Mouse (Mus musculus): Measurements from ENCODE around the gene Aox3.
A peak's percentile ranks its signal among the peaks of the same experiment; 100 is the strongest.

Aox3 gene

DNA sequence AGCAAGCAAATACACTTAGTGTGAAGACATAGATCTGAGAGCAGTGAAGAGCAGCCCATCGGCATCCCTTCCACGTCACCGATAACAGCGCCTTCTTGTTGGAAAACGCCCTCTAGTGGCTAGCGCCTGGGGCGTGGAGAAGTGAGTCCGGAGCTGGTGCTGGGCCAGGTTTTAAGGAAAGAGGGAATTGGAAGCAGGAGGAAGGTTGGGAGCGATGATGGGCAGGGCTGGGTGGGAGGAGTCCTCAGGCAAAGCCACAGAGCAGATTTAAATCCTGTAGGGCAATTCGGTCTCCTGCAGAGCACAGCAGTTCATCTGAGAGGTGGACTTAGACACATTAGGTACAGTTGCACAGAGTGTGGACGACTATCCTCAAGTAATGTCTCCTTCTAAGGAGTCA lies at the start of gene Aox3:
Gene Aox3 (plus strand): TSS at position 251 of the 400 bp plus-strand sequence.
- DNase-seq, result peak; percentile 88

DNA sequence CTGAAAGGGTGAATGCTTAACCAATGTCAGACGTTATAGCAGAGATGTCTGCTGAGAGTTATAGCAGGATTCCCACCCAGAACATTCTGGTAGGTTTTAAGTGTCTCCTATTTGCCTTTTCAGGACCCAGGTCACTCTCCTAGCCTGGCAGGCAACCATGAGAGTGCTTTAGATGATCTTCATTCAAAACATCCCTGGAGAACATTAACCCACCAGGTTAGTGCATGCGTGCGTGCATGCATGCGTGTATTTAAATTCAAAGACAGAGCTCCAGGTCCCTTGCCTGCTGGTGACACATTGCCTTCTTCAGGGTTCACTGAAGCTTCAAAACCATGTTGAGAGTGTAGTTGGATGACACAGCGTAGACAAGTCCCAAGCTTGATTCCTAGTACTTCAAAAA lies 47.8 kb upstream of the Aox3 start:
- no peak for DNase-seq

DNA sequence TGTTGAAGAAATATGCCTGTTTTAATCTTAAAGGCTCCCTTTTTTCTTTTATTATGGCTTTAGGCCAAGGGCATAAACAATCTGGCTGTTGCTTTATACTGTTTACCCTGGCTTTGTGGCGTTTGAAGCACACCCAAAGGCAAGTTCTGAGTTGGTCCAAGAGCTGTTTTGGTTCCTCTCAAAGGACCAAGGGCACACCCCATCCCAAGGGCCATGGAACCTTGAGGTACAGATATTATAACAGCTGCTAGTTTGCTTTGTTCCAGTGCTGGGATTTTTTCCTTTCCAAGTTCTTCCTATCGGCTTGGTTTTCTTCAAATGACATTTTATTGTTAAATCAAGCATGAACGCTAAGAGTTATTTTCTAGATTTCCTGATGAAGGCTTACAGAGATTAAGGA lies 47.3 kb upstream of the Aox3 start:
- no peak for DNase-seq

GRCm38 (mm10) chr1:58069181-58069580 lies 43.7 kb upstream of the Aox3 start:
- no peak for DNase-seq

DNA sequence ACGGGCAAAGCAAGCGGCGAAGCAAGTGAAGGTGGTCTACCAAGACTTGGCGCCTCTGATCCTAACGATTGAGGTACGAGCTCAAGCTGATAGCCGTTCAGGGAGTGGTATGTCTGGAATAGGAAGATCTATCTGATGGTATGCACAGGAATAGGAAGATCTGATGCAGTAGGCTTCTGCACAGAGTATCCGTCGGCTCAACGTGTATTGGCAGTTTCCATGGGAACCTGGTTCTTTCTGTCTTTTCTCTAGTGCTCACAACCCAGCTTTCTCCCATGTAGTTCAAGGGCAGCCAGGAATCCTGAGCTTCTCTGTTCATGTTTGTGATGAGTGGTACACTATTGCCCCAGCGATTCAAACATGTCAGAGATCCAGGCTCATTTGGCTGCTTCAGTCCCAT lies 42.8 kb upstream of the Aox3 start:
- DNase-seq, result no peak

DNA sequence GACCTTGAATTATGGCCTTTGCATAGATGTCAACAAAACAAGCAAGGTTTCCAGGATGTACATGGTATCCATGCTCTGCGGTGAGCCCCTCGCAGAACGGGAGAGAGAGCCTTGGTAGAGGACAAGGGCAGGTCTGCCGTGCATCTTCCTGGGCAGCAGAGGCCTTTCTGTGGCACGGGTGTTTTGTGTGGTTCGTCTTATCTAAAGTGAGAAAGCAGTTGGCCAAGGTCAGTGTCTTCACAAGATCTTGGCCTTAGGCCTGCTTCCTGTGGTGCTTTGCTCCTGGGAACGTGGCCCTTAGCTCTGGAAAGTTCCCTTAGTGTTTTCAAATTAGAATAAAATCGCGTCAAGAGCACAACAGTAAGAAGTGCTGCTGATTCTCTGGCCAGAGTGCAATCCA lies 41.9 kb upstream of the Aox3 start:
- DNase-seq, result no peak

DNA sequence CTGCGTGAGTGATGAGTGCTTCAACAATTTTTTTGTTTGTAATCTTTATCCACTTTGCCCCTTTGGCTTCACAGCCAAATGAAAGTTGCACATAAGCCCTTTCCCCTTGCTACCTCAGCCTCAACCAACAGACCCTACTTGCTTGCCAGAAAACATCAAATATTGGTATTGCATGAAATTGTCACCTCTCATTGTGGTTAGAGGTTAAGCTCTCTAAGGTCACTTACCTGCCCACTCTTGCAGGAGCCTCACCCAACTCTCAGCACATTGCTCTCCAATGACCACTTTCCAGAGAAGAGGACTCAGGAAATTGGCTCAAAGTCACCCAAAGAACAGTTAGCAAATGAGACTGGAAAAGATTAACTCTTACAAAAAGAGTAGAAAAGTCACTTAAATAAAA lies 41.4 kb upstream of the Aox3 start:
- no peak for DNase-seq

DNA sequence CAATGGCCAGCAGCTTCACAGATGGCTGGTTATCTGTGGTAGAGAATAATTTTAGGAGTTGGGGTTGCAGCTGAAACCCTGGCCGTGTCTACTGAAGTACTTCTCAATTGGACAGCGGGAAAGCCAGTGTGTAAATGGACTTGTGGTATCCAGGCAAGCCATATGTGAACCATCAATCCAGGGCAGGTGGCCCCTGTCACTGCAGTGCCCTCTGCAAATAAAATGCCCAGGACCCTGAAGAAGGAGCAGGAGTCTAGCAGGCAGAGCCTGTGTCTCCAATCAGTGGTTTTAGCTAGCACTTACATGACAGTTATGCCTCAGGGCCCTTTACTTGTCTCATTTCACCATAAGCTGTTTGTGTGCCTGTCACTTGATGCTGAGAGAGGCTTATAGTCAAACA lies 40.5 kb upstream of the Aox3 start:
- no peak for DNase-seq

GRCm38 (mm10) chr1:58072991-58073730 lies 39.8 kb upstream of the Aox3 start:
- no peak for DNase-seq

- DNase-seq, result no peak
These were observed 38.7 kb upstream of the Aox3 start for GRCm38 (mm10) chr1:58074266-58074665.

- DNase-seq, result no peak
These were observed 35.0 kb upstream of the Aox3 start for GRCm38 (mm10) chr1:58077882-58078281.

DNA sequence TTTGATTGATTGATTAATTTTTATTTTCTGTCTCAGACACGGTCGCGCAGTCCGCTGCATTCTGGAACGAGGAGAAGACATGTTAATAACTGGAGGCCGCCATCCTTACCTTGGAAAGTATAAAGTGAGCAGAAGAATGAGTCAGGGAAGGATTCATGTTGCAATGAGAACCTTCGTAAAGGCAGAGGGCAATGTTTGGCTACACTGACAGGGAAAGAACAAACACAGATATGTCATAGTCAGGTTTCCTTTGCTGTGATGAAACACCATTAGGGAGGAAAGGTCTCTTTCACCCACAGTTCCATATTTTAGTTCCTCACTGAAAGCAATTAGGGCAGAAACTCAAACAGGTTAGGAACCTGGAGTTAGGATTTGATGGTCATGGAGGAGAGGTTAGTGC lies 34.5 kb upstream of the Aox3 start:
- no peak for DNase-seq

- DNase-seq, result no peak
These were observed 33.2 kb upstream of the Aox3 start for GRCm38 (mm10) chr1:58079689-58080088.

- no peak for DNase-seq
These were observed 32.5 kb upstream of the Aox3 start for GRCm38 (mm10) chr1:58080446-58080845.

DNA sequence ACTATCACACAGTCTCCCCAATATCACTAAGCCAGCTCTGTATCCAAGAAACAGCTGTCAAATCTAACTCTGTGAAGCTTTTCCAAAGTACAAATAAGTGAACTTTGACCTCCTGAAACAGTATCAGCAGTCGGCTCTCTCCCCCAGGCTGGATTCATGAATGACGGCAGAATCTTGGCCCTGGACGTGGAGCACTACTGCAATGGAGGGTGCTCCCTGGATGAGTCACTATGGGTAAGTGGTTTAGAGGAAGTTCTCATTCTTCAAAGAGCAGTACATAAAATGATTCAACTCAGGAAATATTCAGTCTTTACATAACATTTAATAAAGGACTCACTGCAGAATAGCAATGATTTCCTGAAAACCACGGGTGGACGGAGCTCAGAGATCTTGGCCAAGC lies 31.6 kb upstream of the Aox3 start:
- DNase-seq, result no peak

DNA sequence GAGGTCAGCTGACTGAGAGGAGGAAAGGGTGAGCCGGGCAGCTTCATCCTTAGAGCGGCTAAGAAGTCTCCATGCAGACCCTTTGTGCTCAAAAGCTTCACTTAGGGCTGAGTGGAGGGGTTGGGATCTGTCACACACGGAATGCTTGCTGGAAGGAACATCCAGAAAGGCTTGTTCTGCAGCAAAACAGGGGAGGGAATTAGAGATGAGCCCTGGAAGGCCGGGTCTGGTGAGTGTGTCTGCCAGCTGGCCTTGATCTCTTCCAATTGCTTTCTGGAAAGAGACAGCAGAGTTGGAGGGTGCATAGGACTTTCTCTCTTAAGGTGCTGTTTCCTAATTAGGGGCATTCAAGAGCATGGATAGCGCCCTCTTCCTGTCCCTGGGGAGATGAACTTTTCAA lies 23.6 kb upstream of the Aox3 start:
- no peak for DNase-seq

DNA sequence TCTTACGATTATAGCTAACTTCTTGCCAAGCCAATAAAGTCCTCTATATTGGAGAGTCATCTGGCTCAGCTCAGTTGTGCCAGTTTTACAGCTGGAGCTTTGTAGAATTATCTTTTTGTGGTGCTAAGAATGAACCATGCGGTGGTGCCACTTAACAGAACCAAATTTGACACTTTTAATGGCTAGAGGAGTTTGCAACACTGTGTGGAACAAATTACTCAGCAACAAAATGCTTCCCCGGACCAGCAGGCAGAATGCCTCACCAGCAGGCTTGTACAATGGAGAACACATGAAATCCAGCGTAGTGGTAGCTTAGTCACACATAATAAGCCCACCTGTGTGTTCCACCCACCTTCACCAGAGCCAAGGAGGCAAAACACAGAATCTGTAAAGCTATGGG lies 22.7 kb upstream of the Aox3 start:
- no peak for DNase-seq

GRCm38 (mm10) chr1:58091213-58091612 lies 21.7 kb upstream of the Aox3 start:
- no peak for DNase-seq

- no peak for DNase-seq
These were observed 20.9 kb upstream of the Aox3 start for GRCm38 (mm10) chr1:58091992-58092560.

GRCm38 (mm10) chr1:58097338-58097737 lies 15.6 kb upstream of the Aox3 start:
- DNase-seq, result no peak

GRCm38 (mm10) chr1:58099119-58099518 lies 13.8 kb upstream of the Aox3 start:
- no peak for DNase-seq

DNA sequence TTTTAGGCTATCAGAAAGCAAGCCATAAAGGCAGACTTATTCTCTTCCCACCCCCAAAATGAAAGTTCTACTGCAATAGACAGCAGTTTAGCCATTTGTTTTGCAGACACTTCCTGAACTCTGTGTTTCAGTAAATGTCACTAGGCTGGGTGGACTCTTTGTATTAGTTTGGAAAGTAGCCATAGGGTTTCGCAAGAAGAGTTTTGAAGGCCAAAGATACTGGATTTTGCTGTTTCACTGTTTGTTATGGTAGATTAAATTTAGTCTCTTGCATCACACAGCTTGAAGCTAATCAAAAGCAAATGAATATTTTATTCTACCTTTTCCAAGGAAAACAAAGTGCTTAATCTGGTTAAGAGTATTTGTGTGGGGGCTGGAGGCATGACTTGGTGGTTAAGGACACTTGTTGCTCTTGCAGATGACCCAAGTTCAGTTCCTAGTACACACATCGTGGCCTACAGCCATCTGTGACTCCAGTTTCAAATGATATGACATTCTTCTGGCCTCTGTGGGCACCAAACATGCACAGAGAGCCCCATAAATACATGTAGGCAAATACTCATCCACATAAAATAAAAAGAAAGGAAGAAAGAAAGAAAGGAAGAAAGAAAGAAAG lies 11.3 kb upstream of the Aox3 start:
- no peak for DNase-seq

DNA sequence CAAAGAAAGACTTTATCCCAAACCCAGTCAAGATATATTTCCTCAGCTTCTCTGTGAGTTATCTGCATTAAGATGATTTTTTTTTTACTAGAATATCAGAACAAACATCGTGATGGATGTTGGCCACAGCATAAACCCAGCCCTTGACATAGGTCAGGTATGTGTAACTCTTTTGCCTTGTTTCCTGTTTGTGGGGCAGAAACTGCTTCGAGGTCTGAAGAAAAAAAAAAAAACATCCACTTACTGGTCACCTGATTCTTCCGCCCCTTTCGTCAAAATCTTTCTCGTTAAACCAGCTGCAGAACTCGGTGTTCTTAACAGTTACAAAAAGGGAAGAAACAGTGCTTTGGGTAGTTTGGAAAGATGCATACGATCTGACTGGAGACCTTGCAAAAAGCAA lies 10.4 kb upstream of the Aox3 start:
- DNase-seq, result no peak

- no peak for DNase-seq
These were observed 7.2 kb upstream of the Aox3 start for GRCm38 (mm10) chr1:58105685-58106084.

DNA sequence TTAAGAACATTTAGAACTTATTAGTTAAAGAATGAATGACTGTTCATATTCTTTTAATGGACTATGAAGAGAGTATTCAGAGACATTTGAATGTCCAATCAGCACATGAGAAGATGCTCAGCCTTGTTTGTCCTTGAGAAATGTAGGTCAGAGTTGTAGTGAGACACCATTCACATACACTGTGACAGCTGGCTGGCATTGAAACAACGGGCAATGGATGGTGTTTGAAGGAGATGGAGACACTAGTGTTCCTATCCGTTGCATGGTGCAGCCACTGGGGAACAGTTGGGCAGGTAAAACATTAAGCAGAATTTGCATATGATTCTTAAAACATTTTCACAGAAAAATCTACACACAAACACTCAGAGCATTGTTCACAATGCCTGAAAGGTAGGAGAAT lies 5.9 kb upstream of the Aox3 start:
- DNase-seq, result no peak
